Mouse (Mus musculus): ENCODE measurements around the gene Ptk7. TPM values are rescaled to one million over a fixed set of nuclear protein-coding genes. Genes with fewer than 3 reads are reported as not detected.

Gene Ptk7
- total RNA-seq, 2 experiments from 2014 or later, result not detected

GRCm38 (mm10) chr17:46545813-46546564 lies 83.3 kb downstream of the Ptk7 start, which contains the start of gene Cul9:
TSS of gene Cul9 (minus strand) at chr17:46546388.
- no peak for ATAC-seq (replicated peaks; ENCODE audit: low FRiP score, poor library complexity, severe bottlenecking)

DNA sequence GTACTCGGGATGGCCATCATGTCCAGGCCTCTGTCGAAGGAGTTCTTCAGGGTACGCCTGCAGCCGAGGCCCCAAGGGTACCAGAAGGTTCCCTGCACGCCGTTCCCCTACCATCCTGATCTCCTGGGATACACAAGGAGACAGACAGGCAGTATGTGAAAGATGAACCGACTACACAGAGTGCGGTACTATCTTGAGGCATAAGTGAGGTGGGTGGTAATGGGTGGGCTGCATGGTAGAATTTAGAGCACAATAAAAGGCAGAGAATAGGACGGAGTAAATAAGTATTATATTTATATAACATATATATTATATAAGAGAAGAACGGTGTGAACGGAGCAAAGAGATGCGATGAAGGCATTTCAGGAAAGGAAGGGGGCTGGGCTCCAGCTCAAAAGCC lies 85.6 kb downstream of the Ptk7 start:
- ATAC-seq (replicated peaks; ENCODE audit: low FRiP score, poor library complexity, severe bottlenecking), result no peak

GRCm38 (mm10) chr17:46525579-46526307 lies 103.6 kb downstream of the Ptk7 start:
- ATAC-seq (replicated peaks; ENCODE audit: low FRiP score, poor library complexity, severe bottlenecking), result peak; percentile 88

- no peak for ATAC-seq (replicated peaks; ENCODE audit: low FRiP score, poor library complexity, severe bottlenecking)
These were observed 104.2 kb downstream of the Ptk7 start for GRCm38 (mm10) chr17:46525065-46525464.

DNA sequence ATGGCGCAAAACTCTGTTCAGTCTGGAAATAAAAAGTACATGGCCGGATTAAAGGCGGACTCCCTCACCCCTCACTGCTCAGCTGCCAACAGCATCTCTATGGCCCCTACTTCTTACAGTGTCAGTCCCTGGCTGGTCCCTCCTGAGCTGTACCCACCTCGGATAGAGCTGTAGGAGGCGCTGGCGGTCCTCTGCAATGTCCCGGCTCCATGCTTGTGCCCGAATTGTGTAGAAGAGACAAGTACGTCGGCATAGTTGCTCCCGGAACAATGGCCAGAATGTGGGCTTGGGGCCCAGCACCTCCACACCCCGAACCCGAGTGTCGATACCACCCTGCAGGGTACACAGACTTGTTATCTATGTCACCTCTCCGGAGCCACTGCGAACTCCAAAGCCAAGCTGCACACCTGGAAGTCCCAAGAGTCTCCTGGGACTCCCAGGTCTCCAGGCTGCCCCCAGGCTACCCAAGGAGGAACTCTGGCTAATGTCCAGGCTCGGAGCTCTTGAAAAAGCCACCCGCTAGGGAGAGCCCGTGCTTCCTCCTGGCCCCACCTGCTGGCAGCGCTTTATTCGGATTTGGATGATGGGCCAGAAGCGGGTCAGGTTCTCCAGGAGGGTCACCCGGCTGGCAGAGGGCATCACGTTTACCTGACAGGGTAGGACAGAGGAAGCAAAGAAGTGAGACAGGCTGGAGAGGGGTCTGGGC lies 107.2 kb downstream of the Ptk7 start:
- no peak for ATAC-seq (replicated peaks; ENCODE audit: low FRiP score, poor library complexity, severe bottlenecking)

- no peak for ATAC-seq (replicated peaks; ENCODE audit: low FRiP score, poor library complexity, severe bottlenecking)
These were observed 108.1 kb downstream of the Ptk7 start for GRCm38 (mm10) chr17:46521174-46521573.

- no peak for ATAC-seq (replicated peaks; ENCODE audit: low FRiP score, poor library complexity, severe bottlenecking)
These were observed 108.8 kb downstream of the Ptk7 start for GRCm38 (mm10) chr17:46520385-46520979.

DNA sequence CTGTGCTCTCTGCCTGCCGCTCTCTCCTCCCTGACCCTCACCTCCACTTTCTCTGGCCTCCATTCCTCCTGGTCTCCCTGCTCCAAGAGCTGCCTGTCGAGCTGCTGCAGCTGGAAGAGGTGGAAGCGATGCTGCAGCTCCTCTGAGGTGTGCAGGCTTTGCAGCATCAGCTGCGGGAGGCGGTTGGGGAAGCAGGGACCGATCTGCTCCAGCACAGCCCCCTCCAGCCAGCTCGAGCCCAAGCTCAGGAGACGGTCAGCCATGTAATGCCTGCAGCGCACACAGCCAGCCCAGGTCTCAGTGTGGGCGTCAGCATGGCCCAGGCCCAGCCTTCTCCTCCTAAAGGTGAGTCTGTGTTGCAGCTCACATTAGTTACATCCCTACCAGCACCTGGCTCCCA lies 109.3 kb downstream of the Ptk7 start:
- no peak for ATAC-seq (replicated peaks; ENCODE audit: low FRiP score, poor library complexity, severe bottlenecking)

Other genes with a start within 250 kb of the Ptk7 start
- gene Zfp318, start 245.8 kb downstream of the Ptk7 start, total RNA-seq (2015; ENCODE audit: low replicate concordance), result 3.6 and 5.6 TPM in 2 replicates
- gene Zfp318, start 245.8 kb downstream of the Ptk7 start, total RNA-seq (2017; ENCODE audit: low replicate concordance), result 3.9 and 4.7 TPM in 2 replicates
- not detected in 2 replicates for gene Crip3, start 200.6 kb downstream of the Ptk7 start, total RNA-seq (2015; ENCODE audit: low replicate concordance)
- gene Crip3, start 200.6 kb downstream of the Ptk7 start, total RNA-seq (2017; ENCODE audit: low replicate concordance), result not detected in 2 replicates
- gene Slc22a7, start 191.0 kb downstream of the Ptk7 start, total RNA-seq (2015; ENCODE audit: low replicate concordance), result not detected in 2 replicates
- not detected in 2 replicates for gene Slc22a7, start 191.0 kb downstream of the Ptk7 start, total RNA-seq (2017; ENCODE audit: low replicate concordance)
- not detected in 2 replicates for gene Ttbk1, start 141.8 kb downstream of the Ptk7 start, total RNA-seq (2015; ENCODE audit: low replicate concordance)
- not detected in 2 replicates for gene Ttbk1, start 141.8 kb downstream of the Ptk7 start, total RNA-seq (2017; ENCODE audit: low replicate concordance)
- 2.7 and 3.3 TPM in 2 replicates for gene Dnph1, start 132.8 kb downstream of the Ptk7 start, total RNA-seq (2015; ENCODE audit: low replicate concordance)
- 1.5 and 4.0 TPM in 2 replicates for gene Dnph1, start 132.8 kb downstream of the Ptk7 start, total RNA-seq (2017; ENCODE audit: low replicate concordance)
- gene Cul9, start 83.1 kb downstream of the Ptk7 start, total RNA-seq (2015; ENCODE audit: low replicate concordance), result 1.3 TPM in 1 of 2 replicates, not detected in the other
- gene Cul9, start 83.1 kb downstream of the Ptk7 start, total RNA-seq (2017; ENCODE audit: low replicate concordance), result 3.3 and 4.5 TPM in 2 replicates
- gene Srf, start 73.3 kb downstream of the Ptk7 start, total RNA-seq (2015; ENCODE audit: low replicate concordance), result 7.3 and 11.5 TPM in 2 replicates
- gene Srf, start 73.3 kb downstream of the Ptk7 start, total RNA-seq (2017; ENCODE audit: low replicate concordance), result 6.0 and 7.8 TPM in 2 replicates
- 0.38 and 1.3 TPM in 2 replicates for gene Klc4, start 16.5 kb upstream of the Ptk7 start, total RNA-seq (2015; ENCODE audit: low replicate concordance)
- gene Klc4, start 16.5 kb upstream of the Ptk7 start, total RNA-seq (2017; ENCODE audit: low replicate concordance), result 7.7 and 12.0 TPM in 2 replicates
- 35.5 and 61.9 TPM in 2 replicates for gene Mrpl2, start 16.7 kb upstream of the Ptk7 start, total RNA-seq (2015; ENCODE audit: low replicate concordance)
- gene Mrpl2, start 16.7 kb upstream of the Ptk7 start, total RNA-seq (2017; ENCODE audit: low replicate concordance), result 19.5 and 41.6 TPM in 2 replicates
- gene Cul7, start 20.8 kb upstream of the Ptk7 start, total RNA-seq (2015; ENCODE audit: low replicate concordance), result 1.9 and 3.8 TPM in 2 replicates
- gene Cul7, start 20.8 kb upstream of the Ptk7 start, total RNA-seq (2017; ENCODE audit: low replicate concordance), result 0.68 and 1.1 TPM in 2 replicates
- gene Rrp36, start 44.8 kb upstream of the Ptk7 start, total RNA-seq (2015; ENCODE audit: low replicate concordance), result 2.1 and 7.9 TPM in 2 replicates
- gene Rrp36, start 44.8 kb upstream of the Ptk7 start, total RNA-seq (2017; ENCODE audit: low replicate concordance), result 7.7 and 11.3 TPM in 2 replicates
- 8.6 and 16.7 TPM in 2 replicates for gene Mea1, start 49.3 kb upstream of the Ptk7 start, total RNA-seq (2015; ENCODE audit: low replicate concordance)
- gene Mea1, start 49.3 kb upstream of the Ptk7 start, total RNA-seq (2017; ENCODE audit: low replicate concordance), result 15.1 and 24.5 TPM in 2 replicates
- 5.9 and 16.9 TPM in 2 replicates for gene Klhdc3, start 51.4 kb upstream of the Ptk7 start, total RNA-seq (2015; ENCODE audit: low replicate concordance)
- 4.1 and 5.2 TPM in 2 replicates for gene Klhdc3, start 51.4 kb upstream of the Ptk7 start, total RNA-seq (2017; ENCODE audit: low replicate concordance)
- gene Ppp2r5d, start 75.6 kb upstream of the Ptk7 start, total RNA-seq (2015; ENCODE audit: low replicate concordance), result 5.4 and 9.2 TPM in 2 replicates
- gene Ppp2r5d, start 75.6 kb upstream of the Ptk7 start, total RNA-seq (2017; ENCODE audit: low replicate concordance), result 7.4 and 10.9 TPM in 2 replicates
- 1.9 and 3.8 TPM in 2 replicates for gene Pex6, start 82.0 kb upstream of the Ptk7 start, total RNA-seq (2015; ENCODE audit: low replicate concordance)
- 2.8 and 3.9 TPM in 2 replicates for gene Pex6, start 82.0 kb upstream of the Ptk7 start, total RNA-seq (2017; ENCODE audit: low replicate concordance)
- not detected in 2 replicates for gene Gnmt, start 99.7 kb upstream of the Ptk7 start, total RNA-seq (2015; ENCODE audit: low replicate concordance)
- not detected in 2 replicates for gene Gnmt, start 99.7 kb upstream of the Ptk7 start, total RNA-seq (2017; ENCODE audit: low replicate concordance)
- gene Cnpy3, start 122.7 kb upstream of the Ptk7 start, total RNA-seq (2015; ENCODE audit: low replicate concordance), result 6.9 and 8.8 TPM in 2 replicates
- 7.7 and 18.2 TPM in 2 replicates for gene Cnpy3, start 122.7 kb upstream of the Ptk7 start, total RNA-seq (2017; ENCODE audit: low replicate concordance)
- gene Ptcra, start 134.2 kb upstream of the Ptk7 start, total RNA-seq (2015; ENCODE audit: low replicate concordance), result not detected in 2 replicates
- gene Ptcra, start 134.2 kb upstream of the Ptk7 start, total RNA-seq (2017; ENCODE audit: low replicate concordance), result not detected in 2 replicates
- gene 2310039H08Rik, start 143.1 kb upstream of the Ptk7 start, total RNA-seq (2015; ENCODE audit: low replicate concordance), result 5.6 and 7.5 TPM in 2 replicates
- gene 2310039H08Rik, start 143.1 kb upstream of the Ptk7 start, total RNA-seq (2017; ENCODE audit: low replicate concordance), result 0.34 TPM in 1 of 2 replicates, not detected in the other
- gene Rpl7l1, start 153.2 kb upstream of the Ptk7 start, total RNA-seq (2015; ENCODE audit: low replicate concordance), result 21.1 and 22.7 TPM in 2 replicates
- 19.1 and 46.3 TPM in 2 replicates for gene Rpl7l1, start 153.2 kb upstream of the Ptk7 start, total RNA-seq (2017; ENCODE audit: low replicate concordance)
- gene Bicral, start 229.0 kb upstream of the Ptk7 start, total RNA-seq (2015; ENCODE audit: low replicate concordance), result 6.5 and 7.5 TPM in 2 replicates
- gene Bicral, start 229.0 kb upstream of the Ptk7 start, total RNA-seq (2017; ENCODE audit: low replicate concordance), result 3.7 and 4.0 TPM in 2 replicates